Mouse (Mus musculus) heart, embryonic 13.5 days (tissue): ENCODE measurements at regions not wholly inside any gene's neighbourhood (a gene's known extent, or its start where the extent isn't known, plus 50 kb on each side); places are given as distances from the start of the nearest gene placed in this dataset.

Experiments used
- ATAC-seq: fragments of 200-750 bp; cut with Nextera tagmentation; 2 replicates; pipeline ENCODE4 v1.8.0; 2017; ENCODE audit warnings: moderate TSS enrichment; ENCODE audit not compliant: insufficient number of reproducible peaks, low FRiP score, low TSS enrichment; ENCODE audit errors: extremely low read depth
- H3K27ac ChIP-seq: fragments of 300-500 bp; sonication (generic); replicated peaks from 2 replicates; pipeline ENCODE4 v1.5.1; 2015; ENCODE audit warnings: moderate library complexity, mild to moderate bottlenecking, inconsistent platforms
- H3K27me3 ChIP-seq: fragments of 300-500 bp; sonication (generic); replicated peaks from 2 replicates; pipeline ENCODE4 v1.6.1; 2015; ENCODE audit warnings: mild to moderate bottlenecking, inconsistent platforms
- H3K36me3 ChIP-seq: fragments of 300-500 bp; sonication (generic); 2 replicates; pipeline ENCODE4 v1.6.1; 2015; ENCODE audit warnings: mild to moderate bottlenecking, inconsistent platforms
- H3K4me1 ChIP-seq: fragments of 300-500 bp; sonication (generic); 2 replicates; pipeline ENCODE4 v1.6.1; 2015; ENCODE audit warnings: inconsistent platforms
- H3K4me2 ChIP-seq: fragments of 300-500 bp; sonication (generic); 2 replicates; pipeline ENCODE4 v1.6.1; 2015; ENCODE audit warnings: inconsistent platforms, mild to moderate bottlenecking, moderate library complexity
- H3K4me3 ChIP-seq: fragments of 300-500 bp; sonication (generic); 2 replicates; pipeline ENCODE4 v1.5.1; 2015; ENCODE audit warnings: moderate library complexity, mild to moderate bottlenecking, inconsistent platforms
- H3K9ac ChIP-seq: fragments of 300-500 bp; sonication (generic); 2 replicates; pipeline ENCODE4 v1.6.1; 2015; ENCODE audit warnings: inconsistent platforms, mild to moderate bottlenecking, moderate library complexity
- H3K9me3 ChIP-seq: fragments of 300-500 bp; sonication (generic); 2 replicates; pipeline ENCODE4 v1.6.1; 2016; ENCODE audit warnings: inconsistent platforms
- WGBS: fragments of 180-500 bp; shearing (Covaris S2); methylation state at CpG from one replicate; pipeline ENCODE4 v1.1.7; 2015; ENCODE audit warnings: mixed read lengths; 5-methylcytosine and 5-hydroxymethylcytosine counted together

DNA sequence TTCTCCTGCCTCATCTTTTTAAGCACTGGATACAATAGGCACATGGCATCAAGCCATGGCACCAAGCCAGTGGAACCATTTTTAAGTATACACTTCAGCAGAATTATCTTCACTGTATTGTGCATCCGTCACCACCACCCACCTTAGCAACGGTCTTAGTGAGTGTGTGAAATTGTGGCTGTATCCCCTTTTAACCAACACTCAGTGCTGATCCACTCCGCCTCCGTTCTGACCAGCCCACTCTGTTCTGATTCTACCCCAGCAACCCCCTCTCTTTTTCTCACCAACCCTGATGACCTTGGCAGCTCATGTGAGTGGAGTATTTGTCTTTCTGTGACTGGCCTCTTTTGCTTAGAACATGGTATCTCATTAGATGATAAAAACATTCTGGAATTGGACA is 662.2 kb downstream of the Zfp706 start:
- peaks cover 22% of the 10 kb centered on the region for H3K4me1 ChIP-seq
- WGBS = 47% methylated on average over 4 of the region's 4 CpGs
- no peak overlapping the region for H3K4me2 ChIP-seq
- no peaks in the 10 kb centered on the region for H3K27me3 ChIP-seq
- no peak overlapping the region for H3K4me3 ChIP-seq
- H3K9me3 ChIP-seq = no peaks in the 10 kb centered on the region
- H3K9ac ChIP-seq = no peak overlapping the region
- ATAC-seq = 0 out of 2 replicates have a peak, but pooled peaks have one; percentile 39
- H3K36me3 ChIP-seq = no peaks in the 10 kb centered on the region
- H3K27ac ChIP-seq = no peak overlapping the region

DNA sequence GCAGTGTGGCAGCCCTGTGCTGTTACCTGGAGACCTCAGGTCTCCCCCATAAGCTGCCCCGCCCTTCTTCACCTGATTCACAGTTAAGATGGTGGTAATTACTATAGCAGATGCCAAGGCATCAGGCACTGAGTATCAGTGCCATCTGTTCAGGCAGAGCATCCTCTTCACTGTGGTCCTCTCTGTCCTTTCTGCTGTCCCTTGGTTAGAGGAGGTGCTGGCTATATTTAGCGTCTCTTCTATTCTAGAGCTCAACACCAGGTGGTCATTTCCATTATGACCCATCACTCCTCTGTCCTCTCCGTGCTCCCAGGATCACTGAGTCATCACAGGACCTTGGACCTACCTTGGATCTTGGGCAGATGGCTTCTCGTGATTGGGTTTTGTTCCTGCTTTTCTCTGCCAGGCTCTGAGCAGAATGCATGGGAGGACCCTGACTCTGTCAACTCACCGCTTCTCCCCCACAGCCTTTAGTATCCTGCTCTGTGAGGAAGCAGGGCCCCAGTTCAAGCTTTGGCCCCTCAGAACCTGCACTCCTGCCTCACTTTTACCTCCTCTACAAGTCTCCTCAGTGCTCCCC is 667.5 kb downstream of the Zfp706 start:
- Histone ChIP-seq H3K27ac (no peak overlapping the region), H3K4me3 (no peak overlapping the region), H3K9ac (no peak overlapping the region), H3K9me3 (no peaks in the 10 kb centered on the region), H3K4me2 (no peak overlapping the region), H3K4me1 (peaks cover 10% of the 10 kb centered on the region; the same call in 1 of the 2 replicates), H3K27me3 (no peaks in the 10 kb centered on the region), H3K36me3 (no peaks in the 10 kb centered on the region)
- WGBS = 75% methylated on average over 5 of the region's 5 CpGs
- no peak for ATAC-seq

DNA sequence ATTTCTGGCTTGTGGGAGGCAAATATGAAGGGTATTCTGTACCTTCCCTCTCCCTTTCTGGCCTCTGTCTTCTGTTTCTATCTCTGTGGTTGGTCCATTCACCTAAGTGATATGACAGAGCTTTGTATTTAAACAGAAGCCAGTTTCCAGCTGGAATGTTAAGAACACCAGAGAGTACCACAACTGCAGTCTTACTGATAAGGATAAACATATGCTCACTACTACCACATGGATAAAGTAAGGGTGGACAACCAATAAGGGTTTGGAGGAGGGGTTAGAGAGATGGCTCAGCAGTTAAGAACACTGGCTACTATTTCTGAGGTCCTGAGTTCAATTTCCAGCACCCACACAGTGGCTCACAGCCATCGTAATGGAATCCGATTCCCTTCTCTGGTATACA is 668.8 kb downstream of the Zfp706 start:
- Histone ChIP-seq H3K9ac (no peak overlapping the region), H3K27me3 (no peaks in the 10 kb centered on the region), H3K4me2 (no peak overlapping the region), H3K9me3 (no peaks in the 10 kb centered on the region), H3K4me3 (no peak overlapping the region), H3K4me1 (0 out of 2 replicates have a peak, but pooled peaks cover 5% of the 10 kb centered on the region), H3K27ac (no peak overlapping the region), H3K36me3 (no peaks in the 10 kb centered on the region)
- 80% methylated on average over 2 of the region's 2 CpGs for WGBS
- no peak for ATAC-seq

DNA sequence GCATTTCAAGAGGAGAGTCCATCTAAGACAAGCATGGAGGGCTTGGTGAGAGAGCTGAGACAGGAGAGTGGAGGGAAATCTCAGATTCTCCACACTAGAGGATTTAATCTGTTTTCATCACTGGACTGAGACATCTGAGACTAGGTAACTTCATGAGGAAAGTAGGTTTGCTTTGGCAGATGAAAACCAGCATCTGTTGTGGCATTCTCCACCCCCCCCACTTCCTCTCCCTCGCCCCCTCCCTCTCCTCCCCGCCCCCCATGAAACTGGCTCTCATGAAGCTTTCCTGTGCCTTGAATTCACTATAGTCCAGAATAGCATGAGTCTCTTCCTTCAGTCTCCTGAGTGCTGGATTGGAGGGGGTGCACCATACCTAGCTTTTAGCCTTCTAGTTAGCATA is 670.7 kb downstream of the Zfp706 start:
- H3K4me2 ChIP-seq = no peak overlapping the region
- 64% methylated on average over 2 of the region's 2 CpGs for WGBS
- no peak for ATAC-seq
- 0 out of 2 replicates have a peak, but pooled peaks cover 3% of the 10 kb centered on the region for H3K4me1 ChIP-seq
- H3K9me3 ChIP-seq = no peaks in the 10 kb centered on the region
- H3K27ac ChIP-seq = no peak overlapping the region
- H3K36me3 ChIP-seq = no peaks in the 10 kb centered on the region
- H3K27me3 ChIP-seq = no peaks in the 10 kb centered on the region
- H3K9ac ChIP-seq = no peak overlapping the region
- H3K4me3 ChIP-seq = no peak overlapping the region

DNA sequence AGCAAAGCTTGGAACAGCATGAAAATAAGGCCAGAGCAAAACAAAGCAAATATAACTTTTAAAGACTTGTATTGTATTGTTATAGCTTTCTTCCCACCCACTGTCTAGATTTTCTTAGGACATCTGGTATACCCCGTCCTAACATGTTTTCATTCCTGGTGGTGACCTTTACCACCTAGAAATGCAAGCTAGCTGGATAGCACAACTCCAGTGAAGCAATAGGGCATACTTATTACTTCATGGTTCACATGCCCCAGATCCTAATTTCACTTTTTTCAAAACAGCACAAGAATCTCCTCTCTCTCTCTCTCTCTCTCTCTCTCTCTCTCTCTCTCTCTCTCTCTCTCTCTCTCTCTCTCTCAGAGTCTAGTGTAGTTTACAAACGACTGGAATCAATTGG is 672.5 kb downstream of the Zfp706 start:
- 67% methylated on average over 2 of the region's 2 CpGs for WGBS
- H3K4me2 ChIP-seq = no peak overlapping the region
- H3K4me1 ChIP-seq = 0 out of 2 replicates have a peak, but pooled peaks cover 3% of the 10 kb centered on the region
- H3K4me3 ChIP-seq = no peak overlapping the region
- no peaks in the 10 kb centered on the region for H3K27me3 ChIP-seq
- no peak for ATAC-seq
- H3K27ac ChIP-seq = no peak overlapping the region
- no peaks in the 10 kb centered on the region for H3K9me3 ChIP-seq
- no peaks in the 10 kb centered on the region for H3K36me3 ChIP-seq
- no peak overlapping the region for H3K9ac ChIP-seq

DNA sequence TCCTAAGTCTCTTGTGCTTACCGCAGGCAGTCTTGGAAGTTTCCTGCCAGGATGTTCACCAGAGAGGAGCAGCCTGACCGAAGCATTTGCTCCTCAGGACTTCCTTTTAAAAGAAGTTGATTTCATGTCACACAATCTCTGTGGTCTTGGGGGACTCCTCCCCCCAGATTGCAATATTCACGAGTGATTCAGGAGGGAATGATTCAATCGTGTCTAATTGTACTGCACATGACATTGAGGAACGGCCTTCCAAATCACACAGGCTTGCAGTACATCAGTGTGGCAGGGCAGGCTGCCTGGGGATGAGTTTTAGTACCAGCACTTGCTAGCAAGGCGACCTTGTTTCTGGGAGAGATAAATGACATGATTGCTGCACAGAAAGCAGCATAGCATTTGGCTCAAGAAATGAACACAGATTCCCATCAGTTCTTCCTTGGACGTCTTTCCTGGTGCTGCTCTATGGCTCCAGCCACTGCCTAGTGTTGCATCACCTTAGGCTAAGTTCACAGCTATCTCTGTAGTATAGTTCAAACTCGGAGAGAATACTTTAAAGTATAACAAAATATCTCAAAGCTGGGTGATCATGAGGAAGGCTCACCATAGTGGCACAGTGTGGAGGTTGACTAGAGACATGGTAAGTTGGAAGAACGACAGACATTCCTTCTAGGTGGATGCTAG is 673.0 kb downstream of the Zfp706 start:
- Histone ChIP-seq H3K4me3 (no peak overlapping the region), H3K9me3 (no peaks in the 10 kb centered on the region), H3K4me1 (0 out of 2 replicates have a peak, but pooled peaks cover 3% of the 10 kb centered on the region), H3K27me3 (no peaks in the 10 kb centered on the region), H3K4me2 (no peak overlapping the region), H3K27ac (no peak overlapping the region), H3K36me3 (no peaks in the 10 kb centered on the region), H3K9ac (no peak overlapping the region)
- no peak for ATAC-seq
- WGBS = 72% methylated on average over 9 of the region's 9 CpGs

DNA sequence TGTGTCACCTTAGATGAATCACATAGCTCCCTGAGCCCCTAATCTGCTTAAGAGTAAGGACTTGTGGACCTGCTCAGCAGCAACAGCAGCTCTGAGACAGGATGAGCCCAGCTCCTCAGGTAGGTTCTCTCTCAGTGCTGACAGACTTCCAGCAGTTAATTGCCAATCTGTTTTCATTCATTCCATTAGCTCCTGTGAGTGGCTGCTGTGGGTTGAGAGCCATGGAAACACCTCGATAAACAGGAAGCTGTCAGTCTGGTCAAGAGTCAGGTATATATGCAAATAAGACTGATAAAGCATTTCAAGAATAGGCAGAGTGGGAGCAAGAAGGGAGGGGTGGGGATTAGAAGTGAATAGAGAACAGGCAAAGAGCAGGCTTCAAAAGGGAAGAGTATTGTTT is 673.7 kb downstream of the Zfp706 start:
- H3K27me3 ChIP-seq = no peaks in the 10 kb centered on the region
- H3K4me2 ChIP-seq = no peak overlapping the region
- WGBS = 46% methylated on average over 1 of the region's 1 CpGs
- no peak overlapping the region for H3K27ac ChIP-seq
- H3K36me3 ChIP-seq = no peaks in the 10 kb centered on the region
- 0 out of 2 replicates have a peak, but pooled peaks cover 3% of the 10 kb centered on the region for H3K4me1 ChIP-seq
- no peaks in the 10 kb centered on the region for H3K9me3 ChIP-seq
- H3K9ac ChIP-seq = no peak overlapping the region
- ATAC-seq = no peak
- H3K4me3 ChIP-seq = no peak overlapping the region

DNA sequence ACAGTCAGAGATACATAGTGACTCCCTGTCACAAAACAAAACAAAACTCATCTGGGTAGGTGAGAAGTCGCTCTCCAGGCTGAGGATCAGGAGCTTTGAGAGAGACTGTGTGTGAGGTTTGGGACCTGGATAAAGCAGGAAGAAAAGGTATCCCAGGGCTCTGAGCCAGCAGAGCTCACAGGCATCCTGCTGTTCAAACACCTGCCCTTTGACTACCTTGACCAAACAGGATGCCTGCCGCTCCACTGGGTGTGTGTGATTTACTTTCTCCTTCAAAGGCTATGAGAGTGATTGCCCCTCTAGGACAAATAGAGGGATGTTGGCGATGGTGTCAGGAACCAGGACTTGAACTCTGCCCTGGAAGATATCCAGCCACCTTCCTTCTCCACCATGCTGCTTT is 674.3 kb downstream of the Zfp706 start:
- ATAC-seq = no peak
- no peaks in the 10 kb centered on the region for H3K9me3 ChIP-seq
- no peak overlapping the region for H3K4me3 ChIP-seq
- H3K27ac ChIP-seq = no peak overlapping the region
- H3K4me1 ChIP-seq = 0 out of 2 replicates have a peak, but pooled peaks cover under 1% of the 10 kb centered on the region
- H3K4me2 ChIP-seq = no peak overlapping the region
- H3K36me3 ChIP-seq = no peaks in the 10 kb centered on the region
- 70% methylated on average over 3 of the region's 3 CpGs for WGBS
- no peak overlapping the region for H3K9ac ChIP-seq
- H3K27me3 ChIP-seq = no peaks in the 10 kb centered on the region
